In the genomic region with DNA sequence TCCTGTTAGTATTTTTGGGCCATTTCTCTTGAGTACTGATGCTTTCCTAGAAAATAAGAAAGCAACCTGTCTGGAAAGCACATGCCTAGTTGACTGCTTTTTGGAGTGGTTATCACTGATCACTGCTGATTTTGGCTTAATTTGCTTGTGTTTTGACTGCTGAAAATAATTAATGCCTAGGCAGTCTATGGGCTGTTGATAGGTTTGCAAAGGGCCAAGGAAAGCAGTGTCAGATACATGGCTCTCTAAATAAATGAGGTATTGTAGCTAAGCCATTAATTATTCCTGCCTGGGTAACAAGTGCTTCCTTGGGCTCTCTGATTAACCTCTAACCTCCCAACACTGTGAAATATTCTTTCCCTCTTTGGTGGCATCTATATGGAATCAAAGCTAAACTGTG, we compare ENCODE assay signal across 17 mouse cellular contexts.
A peak's percentile ranks its signal among the peaks of the same experiment; 100 is the strongest.
DNase-seq lines count a peak whose midpoint lies in the region; ATAC-seq lines count a peak whose summit lies in the region.
"Had no signal": no experiment of that assay in that cellular context is flagged by ENCODE, and none has a peak within 500 bp of the region (broad histone marks: within the 10 kb centered on the region; RNA-seq: fewer than 3 reads in every experiment).

No protein-coding gene starts in this region.

- no peak overlapping the region for H3K4me2 ChIP-seq in forebrain, embryonic 12.5 days
- no peak overlapping the region for H3K4me2 ChIP-seq in forebrain, embryonic 13.5 days
- no peak overlapping the region for H3K4me2 ChIP-seq in forebrain, embryonic 15.5 days (replicated peaks)
- H3K4me2 ChIP-seq: embryonic facial prominence, embryonic 12.5 days had no signal

- peak; percentile 57; the same call in 1 of the 2 replicates for ATAC-seq in forebrain, embryonic 12.5 days (ENCODE audit: low FRiP score)
- ATAC-seq in forebrain, embryonic 13.5 days = peak; percentile 75
- peak; percentile 82 for ATAC-seq in forebrain, embryonic 15.5 days (replicated peaks)

- DNase-seq in forebrain, embryonic 10.5 days (ENCODE audit: extremely low spot score, low spot score) = no peak
- no peak for DNase-seq in lung, postnatal 10 days
- DNase-seq in lung, postnatal 36 days = no peak
- no peak for DNase-seq in layer of hippocampus, postnatal 36 days
- DNase-seq: adrenal gland, adult 2 months; adrenal gland, postnatal 10 days; adrenal gland, postnatal 25 days; cerebellum, adult 11-12 months; cerebellum, adult 2 months; cerebellum, adult 9-10 months; cerebellum, postnatal 10 days; cerebellum, postnatal 25 days had no signal

- no peak overlapping the region for H3K9ac ChIP-seq in forebrain, embryonic 12.5 days
- H3K9ac ChIP-seq in forebrain, embryonic 13.5 days = no peak overlapping the region
- H3K9ac ChIP-seq in forebrain, embryonic 15.5 days (replicated peaks) = no peak overlapping the region
- H3K9ac ChIP-seq: embryonic facial prominence, embryonic 12.5 days had no signal

- H3K27me3 ChIP-seq in forebrain, embryonic 12.5 days = 0 out of 2 replicates have a peak, but pooled peaks cover 3% of the 10 kb centered on the region
- no peaks in the 10 kb centered on the region for H3K27me3 ChIP-seq in forebrain, embryonic 10.5 days (ENCODE audit: poor library complexity, severe bottlenecking)
- peaks cover 5% of the 10 kb centered on the region; the same call in 1 of the 2 replicates for H3K27me3 ChIP-seq in forebrain, embryonic 13.5 days
- H3K27me3 ChIP-seq in forebrain, embryonic 15.5 days = 0 out of 2 replicates have a peak, but pooled peaks cover 4% of the 10 kb centered on the region
- H3K27me3 ChIP-seq: embryonic facial prominence, embryonic 12.5 days had no signal

- no peak overlapping the region for H3K27ac ChIP-seq in forebrain, embryonic 12.5 days
- H3K27ac ChIP-seq in forebrain, embryonic 10.5 days = no peak overlapping the region
- no peak overlapping the region for H3K27ac ChIP-seq in forebrain, embryonic 13.5 days
- H3K27ac ChIP-seq in forebrain, embryonic 15.5 days (replicated peaks) = no peak overlapping the region
- H3K27ac ChIP-seq: embryonic facial prominence, embryonic 10.5 days; embryonic facial prominence, embryonic 12.5 days had no signal

- no peaks in the 10 kb centered on the region for H3K36me3 ChIP-seq in forebrain, embryonic 12.5 days (replicated peaks)
- H3K36me3 ChIP-seq in forebrain, embryonic 10.5 days (replicated peaks) = no peaks in the 10 kb centered on the region
- H3K36me3 ChIP-seq in forebrain, embryonic 13.5 days (ENCODE audit: poor library complexity, severe bottlenecking) = no peaks in the 10 kb centered on the region
- H3K36me3 ChIP-seq in forebrain, embryonic 15.5 days = no peaks in the 10 kb centered on the region
- H3K36me3 ChIP-seq: embryonic facial prominence, embryonic 10.5 days; embryonic facial prominence, embryonic 12.5 days had no signal

- no peaks in the 10 kb centered on the region for H3K9me3 ChIP-seq in forebrain, embryonic 12.5 days
- H3K9me3 ChIP-seq in forebrain, embryonic 10.5 days = no peaks in the 10 kb centered on the region
- H3K9me3 ChIP-seq in forebrain, embryonic 13.5 days (replicated peaks) = no peaks in the 10 kb centered on the region
- H3K9me3 ChIP-seq in forebrain, embryonic 15.5 days = no peaks in the 10 kb centered on the region
- H3K9me3 ChIP-seq: embryonic facial prominence, embryonic 10.5 days; embryonic facial prominence, embryonic 12.5 days had no signal

- H3K4me3 ChIP-seq in forebrain, embryonic 12.5 days (replicated peaks) = no peak overlapping the region
- H3K4me3 ChIP-seq in forebrain, embryonic 10.5 days = no peak overlapping the region
- H3K4me3 ChIP-seq in forebrain, embryonic 13.5 days = no peak overlapping the region
- no peak overlapping the region for H3K4me3 ChIP-seq in forebrain, embryonic 15.5 days
- H3K4me3 ChIP-seq: embryonic facial prominence, embryonic 10.5 days; embryonic facial prominence, embryonic 12.5 days had no signal

- H3K4me1 ChIP-seq in forebrain, embryonic 12.5 days = no peaks in the 10 kb centered on the region; the same call in 1 of the 2 replicates
- H3K4me1 ChIP-seq in forebrain, embryonic 10.5 days = no peaks in the 10 kb centered on the region
- H3K4me1 ChIP-seq in forebrain, embryonic 13.5 days = 0 out of 2 replicates have a peak, but pooled peaks cover 5% of the 10 kb centered on the region
- H3K4me1 ChIP-seq in forebrain, embryonic 15.5 days = peaks cover 2% of the 10 kb centered on the region; the same call in 1 of the 2 replicates
- H3K4me1 ChIP-seq: embryonic facial prominence, embryonic 10.5 days; embryonic facial prominence, embryonic 12.5 days had no signal
